8 mouse cellular contexts compared by ENCODE assay signal in genomic region chr7:49522411-49523114, GRCm38 (mm10).
DNase-seq lines count a peak whose midpoint lies in the region; ATAC-seq and TF ChIP-seq lines count a peak whose summit lies in the region.

No protein-coding gene starts in this region.

- WGBS in forebrain, postnatal 0 days: 2% methylated on average over 24 of the region's 24 CpGs
- WGBS in intestine, embryonic 14.5 days: 3% methylated on average over 24 of the region's 24 CpGs
- WGBS in liver, embryonic 15.5 days (ENCODE audit: insufficient replicate concordance): 2% methylated on average over 24 of the region's 24 CpGs
- WGBS in olfactory bulb, adult 2 months: 25% methylated on average over 24 of the region's 24 CpGs

- no peak for TF ChIP-seq POLR2A in olfactory bulb, adult 2 months (IDR thresholded peaks at IDR 0.05; ENCODE audit: insufficient read depth, low read depth, low read length)

- peaks cover 6% of the 10 kb centered on the region; the same call in 1 of the 2 replicates for H3K4me1 ChIP-seq in forebrain, postnatal 0 days (ENCODE audit: insufficient read depth)
- peaks cover 37% of the 10 kb centered on the region for H3K4me1 ChIP-seq in intestine, embryonic 14.5 days (replicated peaks; ENCODE audit: control insufficient read depth, insufficient read depth, low read length)
- H3K4me1 ChIP-seq in liver, embryonic 15.5 days (replicated peaks): peaks cover 22% of the 10 kb centered on the region
- peaks cover 39% of the 10 kb centered on the region for H3K4me1 ChIP-seq in olfactory bulb, adult 2 months (ENCODE audit: control insufficient read depth, insufficient read depth, low read length)

- H3K36me3 ChIP-seq in forebrain, postnatal 0 days (ENCODE audit: insufficient read depth): no peaks in the 10 kb centered on the region
- H3K36me3 ChIP-seq in intestine, embryonic 14.5 days (ENCODE audit: control insufficient read depth, insufficient read depth, low read length): no peaks in the 10 kb centered on the region
- H3K36me3 ChIP-seq in liver, embryonic 15.5 days (replicated peaks): no peaks in the 10 kb centered on the region

- no peak for TF ChIP-seq CTCF in forebrain, postnatal 0 days (IDR thresholded peaks at IDR 0.05; ENCODE audit: low read depth)
- no peak for TF ChIP-seq CTCF in olfactory bulb, adult 2 months (IDR thresholded peaks at IDR 0.05; ENCODE audit: insufficient read depth, low read depth, low read length)

- H3K4me3 ChIP-seq in forebrain, postnatal 0 days (ENCODE audit: low read depth, low read length): peak overlapping the region; percentile 26
- H3K4me3 ChIP-seq in intestine, embryonic 14.5 days (ENCODE audit: low read depth, low read length): peak overlapping the region; percentile 37
- H3K4me3 ChIP-seq in liver, embryonic 15.5 days (replicated peaks): peak overlapping the region; percentile 38
- peak overlapping the region; percentile 26; the same call in 1 of the 2 replicates for H3K4me3 ChIP-seq in olfactory bulb, adult 2 months (ENCODE audit: insufficient read depth, low read depth, low read length)

- no peaks in the 10 kb centered on the region for H3K9me3 ChIP-seq in forebrain, postnatal 0 days (ENCODE audit: low read length)
- H3K9me3 ChIP-seq in intestine, embryonic 14.5 days (ENCODE audit: control insufficient read depth, low read length): no peaks in the 10 kb centered on the region
- no peaks in the 10 kb centered on the region for H3K9me3 ChIP-seq in liver, embryonic 15.5 days (replicated peaks)

- 0 out of 2 replicates have a peak overlapping the region, but pooled peaks have one; percentile 35 for H3K9ac ChIP-seq in forebrain, postnatal 0 days
- peak overlapping the region; percentile 27; the same call in 1 of the 2 replicates for H3K9ac ChIP-seq in intestine, embryonic 14.5 days (ENCODE audit: low read length)
- no peak overlapping the region for H3K9ac ChIP-seq in liver, embryonic 15.5 days

- DNase-seq in cerebellum, postnatal 10 days: peak; percentile 62 to 74
- DNase-seq in cerebellum, adult 18-20 months: no peak
- DNase-seq in adrenal gland, adult 2 months: peak; percentile 65
- peak; percentile 48 for DNase-seq in forebrain, postnatal 0 days
- DNase-seq in intestine, embryonic 14.5 days (ENCODE audit: low spot score): peak; percentile 79
- DNase-seq in right cerebral cortex, adult 18-20 months: no peak

- H3K27me3 ChIP-seq in forebrain, postnatal 0 days (ENCODE audit: insufficient read depth, low read length): no peaks in the 10 kb centered on the region
- no peaks in the 10 kb centered on the region for H3K27me3 ChIP-seq in intestine, embryonic 14.5 days (replicated peaks; ENCODE audit: control insufficient read depth, insufficient read depth, low read length)
- peaks cover 16% of the 10 kb centered on the region; the same call in 1 of the 2 replicates for H3K27me3 ChIP-seq in liver, embryonic 15.5 days

- ATAC-seq in forebrain, postnatal 0 days: peak; percentile 62
- peak; percentile 61 for ATAC-seq in intestine, embryonic 14.5 days (replicated peaks; ENCODE audit: low FRiP score, low TSS enrichment, low read depth)
- ATAC-seq in liver, embryonic 15.5 days (ENCODE audit: insufficient read depth): peak; percentile 71

- H3K4me2 ChIP-seq in forebrain, postnatal 0 days (ENCODE audit: low read depth): peak overlapping the region; percentile 43
- H3K4me2 ChIP-seq in intestine, embryonic 14.5 days (ENCODE audit: low read length): peak overlapping the region; percentile 53
- peak overlapping the region; percentile 35 for H3K4me2 ChIP-seq in liver, embryonic 15.5 days

- H3K27ac ChIP-seq in forebrain, postnatal 0 days (ENCODE audit: low read depth, low read length): peak overlapping the region; percentile 9; the same call in 1 of the 2 replicates
- 0 out of 2 replicates have a peak overlapping the region, but pooled peaks have one; percentile 48 for H3K27ac ChIP-seq in intestine, embryonic 14.5 days (ENCODE audit: low read depth)
- peak overlapping the region; percentile 25; the same call in 1 of the 2 replicates for H3K27ac ChIP-seq in liver, embryonic 15.5 days (replicated peaks)
- peak overlapping the region; percentile 11; the same call in 1 of the 2 replicates for H3K27ac ChIP-seq in olfactory bulb, adult 2 months (ENCODE audit: insufficient read depth, low read depth, low read length)

Comparison
In these comparisons a context has a peak if more than half of its experiments do, and no peak if none do; other contexts are left out.
1. DNase-seq: peak in cerebellum, postnatal 10 days (2 of 2), adrenal gland, adult 2 months (single experiment), forebrain, postnatal 0 days (single experiment) and intestine, embryonic 14.5 days (single experiment); none in cerebellum, adult 18-20 months (0 of 2) and right cerebral cortex, adult 18-20 months (single experiment).
2. Peak in every context shown above with its lines, with median percentiles within 50 percentile points of each other: ATAC-seq, H3K27ac ChIP-seq, H3K4me2 ChIP-seq and H3K4me3 ChIP-seq.